24 mouse cellular contexts compared by ENCODE assay signal in the genomic region with DNA sequence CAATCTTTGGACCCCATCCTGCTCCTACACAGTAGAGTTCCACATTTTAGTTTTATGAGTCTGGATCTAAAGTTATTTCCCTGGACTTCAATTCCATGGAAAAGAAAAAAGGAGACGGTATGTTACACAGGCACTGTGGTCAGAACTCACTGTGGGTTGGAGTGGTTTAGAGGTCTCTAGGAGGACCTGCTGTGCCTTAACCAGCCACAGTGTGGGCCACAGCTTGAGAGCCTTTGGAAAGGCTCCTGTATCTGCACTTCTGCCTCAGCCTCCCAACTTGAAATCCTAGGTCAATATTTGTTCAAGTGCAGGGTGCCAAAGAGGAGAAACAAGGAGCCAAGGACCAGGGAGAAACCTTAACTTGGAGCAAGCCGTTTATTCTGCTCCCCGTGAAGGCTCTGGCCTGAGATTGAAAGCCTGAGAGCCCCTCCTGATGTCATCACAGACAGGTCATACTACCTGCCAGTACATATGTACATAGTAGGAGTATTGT. TPM values are rescaled to one million over a fixed set of nuclear protein-coding genes. Genes with fewer than 3 reads are reported as not detected.
A peak's percentile ranks its signal among the peaks of the same experiment; 100 is the strongest.
DNase-seq lines count a peak whose midpoint lies in the region; ATAC-seq and TF ChIP-seq lines count a peak whose summit lies in the region.
"Had no signal": no experiment of that assay in that cellular context is flagged by ENCODE, and none has a peak within 500 bp of the region (broad histone marks: within the 10 kb centered on the region; RNA-seq: fewer than 3 reads in every experiment).

No protein-coding gene starts in this region.

- DNase-seq in heart, adult 11 months = peak; percentile 29
- peak; percentile 27 for DNase-seq in lung, embryonic 14.5 days
- no peak for DNase-seq in lung, postnatal 4 days
- DNase-seq in lung, postnatal 0 days (ENCODE audit: low spot score) = peak; percentile 56
- DNase-seq in left cerebral cortex, postnatal 14 days (ENCODE audit: low spot score in 2 of 2) = no peak
- DNase-seq: adrenal gland, adult 8-10 months; adrenal gland, postnatal 25 days; cerebellum, adult 11-12 months; cerebellum, adult 8-10 months; cerebellum, postnatal 10 days; cerebellum, postnatal 36 days; embryo, embryonic 11 days; gastrocnemius, postnatal 25 days; heart, adult 2 months had no signal

- H3K27ac ChIP-seq in heart, embryonic 11.5 days (ENCODE audit: low read depth, low read length) = no peak overlapping the region
- H3K27ac ChIP-seq in lung, embryonic 14.5 days (ENCODE audit: low read depth) = peak overlapping the region; percentile 69
- H3K27ac ChIP-seq in lung, postnatal 0 days (ENCODE audit: low read length) = no peak overlapping the region
- H3K27ac ChIP-seq: embryonic facial prominence, embryonic 10.5 days; embryonic facial prominence, embryonic 13.5 days; forebrain, embryonic 12.5 days; forebrain, embryonic 15.5 days; heart, adult 2 months; heart, embryonic 10.5 days; hindbrain, embryonic 12.5 days; hindbrain, embryonic 15.5 days had no signal

- WGBS in heart, embryonic 11.5 days (ENCODE audit: insufficient replicate concordance) = 65% methylated on average over 3 of the region's 3 CpGs
- 54% methylated on average over 3 of the region's 3 CpGs for WGBS in lung, embryonic 14.5 days
- 56% methylated on average over 3 of the region's 3 CpGs for WGBS in lung, postnatal 0 days

- no peaks in the 10 kb centered on the region for H3K9me3 ChIP-seq in heart, embryonic 11.5 days (replicated peaks; ENCODE audit: control insufficient read depth, low read length)
- no peaks in the 10 kb centered on the region for H3K9me3 ChIP-seq in lung, embryonic 14.5 days (ENCODE audit: low read depth, low read length)
- H3K9me3 ChIP-seq in lung, postnatal 0 days (ENCODE audit: low read length) = no peaks in the 10 kb centered on the region
- H3K9me3 ChIP-seq: embryonic facial prominence, embryonic 10.5 days; embryonic facial prominence, embryonic 13.5 days; forebrain, embryonic 12.5 days; forebrain, embryonic 15.5 days; heart, embryonic 10.5 days; hindbrain, embryonic 12.5 days; hindbrain, embryonic 15.5 days had no signal

- no peak overlapping the region for H3K4me3 ChIP-seq in heart, embryonic 11.5 days (ENCODE audit: low read depth, low read length)
- no peak overlapping the region for H3K4me3 ChIP-seq in lung, embryonic 14.5 days (ENCODE audit: low read depth, low read length)
- no peak overlapping the region for H3K4me3 ChIP-seq in lung, postnatal 0 days (ENCODE audit: low read depth, low read length)
- H3K4me3 ChIP-seq: embryonic facial prominence, embryonic 10.5 days; embryonic facial prominence, embryonic 13.5 days; erythroblast, embryonic 14.5 days; forebrain, embryonic 12.5 days; forebrain, embryonic 15.5 days; heart, adult 2 months; heart, embryonic 10.5 days; hindbrain, embryonic 12.5 days; hindbrain, embryonic 15.5 days had no signal

- H3K9ac ChIP-seq in heart, embryonic 11.5 days (ENCODE audit: low read depth, low read length) = no peak overlapping the region
- no peak overlapping the region for H3K9ac ChIP-seq in lung, embryonic 14.5 days
- H3K9ac ChIP-seq in lung, postnatal 0 days (replicated peaks; ENCODE audit: low read depth) = no peak overlapping the region
- H3K9ac ChIP-seq: embryonic facial prominence, embryonic 13.5 days; forebrain, embryonic 12.5 days; forebrain, embryonic 15.5 days; hindbrain, embryonic 12.5 days; hindbrain, embryonic 15.5 days had no signal

- H3K4me2 ChIP-seq in heart, embryonic 11.5 days = no peak overlapping the region
- H3K4me2 ChIP-seq in lung, embryonic 14.5 days = no peak overlapping the region
- no peak overlapping the region for H3K4me2 ChIP-seq in lung, postnatal 0 days (replicated peaks; ENCODE audit: low read depth, low read length)
- H3K4me2 ChIP-seq: embryonic facial prominence, embryonic 13.5 days; forebrain, embryonic 12.5 days; forebrain, embryonic 15.5 days; hindbrain, embryonic 12.5 days; hindbrain, embryonic 15.5 days had no signal

- H3K4me1 ChIP-seq in heart, embryonic 11.5 days (ENCODE audit: control insufficient read depth, insufficient read depth, low read length) = no peaks in the 10 kb centered on the region
- no peaks in the 10 kb centered on the region for H3K4me1 ChIP-seq in lung, embryonic 14.5 days (ENCODE audit: insufficient read depth)
- no peaks in the 10 kb centered on the region for H3K4me1 ChIP-seq in lung, postnatal 0 days (ENCODE audit: insufficient read depth, low read depth, low read length)
- H3K4me1 ChIP-seq: forebrain, embryonic 12.5 days; forebrain, embryonic 15.5 days; hindbrain, embryonic 12.5 days; hindbrain, embryonic 15.5 days had no signal

- no peak for ATAC-seq in heart, embryonic 11.5 days (replicated peaks; ENCODE audit: insufficient number of reproducible peaks, low FRiP score, low TSS enrichment)
- no peak for ATAC-seq in lung, embryonic 14.5 days (ENCODE audit: insufficient read depth)
- peak; percentile 60; the same call in 1 of the 2 replicates for ATAC-seq in lung, postnatal 0 days
- ATAC-seq: activated CD4-positive, CD25-positive, alpha-beta regulatory T cell, adult 4 months; forebrain, embryonic 15.5 days had no signal

- no peaks in the 10 kb centered on the region for H3K27me3 ChIP-seq in heart, embryonic 11.5 days (ENCODE audit: control insufficient read depth, insufficient read depth, low read length)
- H3K27me3 ChIP-seq in lung, embryonic 14.5 days (ENCODE audit: insufficient read depth, low read length) = no peaks in the 10 kb centered on the region
- H3K27me3 ChIP-seq in lung, postnatal 0 days (replicated peaks; ENCODE audit: insufficient read depth, low read length) = no peaks in the 10 kb centered on the region
- H3K27me3 ChIP-seq: embryonic facial prominence, embryonic 13.5 days; forebrain, embryonic 12.5 days; forebrain, embryonic 15.5 days; hindbrain, embryonic 12.5 days; hindbrain, embryonic 15.5 days had no signal

- no peak for TF ChIP-seq EP300 in lung, postnatal 0 days (IDR thresholded peaks at IDR 0.05)

- intact Hi-C loops in left cerebral cortex, postnatal 14 days (cut with DNase I) = no loop called here

- H3K36me3 ChIP-seq in heart, embryonic 11.5 days (ENCODE audit: control insufficient read depth, insufficient read depth, low read length) = no peaks in the 10 kb centered on the region
- H3K36me3 ChIP-seq in lung, embryonic 14.5 days (ENCODE audit: insufficient read depth) = no peaks in the 10 kb centered on the region
- no peaks in the 10 kb centered on the region for H3K36me3 ChIP-seq in lung, postnatal 0 days (ENCODE audit: insufficient read depth, low read length)
- H3K36me3 ChIP-seq: embryonic facial prominence, embryonic 10.5 days; embryonic facial prominence, embryonic 13.5 days; forebrain, embryonic 12.5 days; forebrain, embryonic 15.5 days; heart, embryonic 10.5 days; hindbrain, embryonic 12.5 days; hindbrain, embryonic 15.5 days had no signal

- no peak for TF ChIP-seq CTCF in lung, embryonic 14.5 days (IDR thresholded peaks at IDR 0.05; ENCODE audit: low read depth)
- no peak for TF ChIP-seq CTCF in lung, postnatal 0 days (IDR thresholded peaks at IDR 0.05)

RNA-seq across cellular contexts. Expression of gene Tfrc, which starts 6.5 kb away (rescaled TPM):
- polyA plus RNA-seq in heart, embryonic 11.5 days (2014; fragmentation: Nextera tagmentation; extraction: Ambion mirVana) = 66.7 and 69.2 TPM in 2 replicates
- polyA plus RNA-seq in lung, embryonic 14.5 days (2014; fragmentation: Nextera tagmentation; extraction: Ambion mirVana) = 64.5 and 71.2 TPM in 2 replicates
- 14.6 and 16.0 TPM in 2 replicates for polyA plus RNA-seq in lung, postnatal 0 days (2015; fragmentation: Nextera tagmentation; extraction: Ambion mirVana)
- total RNA-seq in left cerebral cortex, postnatal 14 days (2021) = 10 to 100 TPM; 89.4 to 97.8 TPM

RNA-seq across cellular contexts. Expression of gene Tnk2, which starts 41.4 kb away (rescaled TPM):
- polyA plus RNA-seq in heart, embryonic 11.5 days (2014; fragmentation: Nextera tagmentation; extraction: Ambion mirVana) = 6.9 and 7.8 TPM in 2 replicates
- 20.0 and 21.6 TPM in 2 replicates for polyA plus RNA-seq in lung, embryonic 14.5 days (2014; fragmentation: Nextera tagmentation; extraction: Ambion mirVana)
- 19.8 and 22.4 TPM in 2 replicates for polyA plus RNA-seq in lung, postnatal 0 days (2015; fragmentation: Nextera tagmentation; extraction: Ambion mirVana)
- total RNA-seq in left cerebral cortex, postnatal 14 days (2021) = 100 to 1,000 TPM; 112 TPM

Comparison
In these comparisons a context has a peak if more than half of its experiments do, and no peak if none do; other contexts are left out.
1. DNase-seq: peak in heart, adult 11 months (single experiment), lung, embryonic 14.5 days (single experiment) and lung, postnatal 0 days (single experiment); none in lung, postnatal 4 days (0 of 2) and left cerebral cortex, postnatal 14 days (0 of 2).